Mouse (Mus musculus): ENCODE data around the gene Atg13. TPM values are rescaled to one million over a fixed set of nuclear protein-coding genes. Genes with fewer than 3 reads are reported as not detected.

Atg13 gene
- polyA plus RNA-seq, 1 experiment, result 23.7 TPM

DNA sequence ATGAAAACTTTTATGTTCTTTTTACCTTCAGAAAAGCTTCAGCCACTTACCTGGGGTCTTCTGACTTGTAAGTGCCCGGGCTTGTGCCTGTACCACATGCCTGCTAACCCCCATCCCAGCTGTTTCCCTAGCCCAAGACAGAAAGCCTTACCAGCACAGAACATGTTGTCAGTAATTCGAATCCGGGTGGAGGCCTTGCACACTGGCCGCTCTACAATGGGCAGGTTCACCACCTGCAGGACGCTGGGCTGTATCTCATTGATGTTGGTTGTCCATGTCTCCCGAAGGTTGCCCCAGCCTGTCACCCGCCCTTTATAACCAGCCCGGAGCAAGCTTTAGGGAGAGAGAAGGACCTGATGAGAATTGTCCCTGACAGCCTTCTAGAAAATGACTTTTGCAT is 82.2 kb downstream of the Atg13 start:
- no peak for TF ChIP-seq FLI1 (IDR thresholded peaks at IDR 0.05; ENCODE audit: low read length)
- no peak for TF ChIP-seq GATA1 (IDR thresholded peaks at IDR 0.05; ENCODE audit: borderline replicate concordance, low read length)
- Histone ChIP-seq H3K4me1 (0 out of 2 replicates have a peak, but pooled peaks cover 3% of the 10 kb centered on the region), H3K4me3 (replicated peaks) (no peak overlapping the region), H3K27me3 (replicated peaks) (peaks cover 35% of the 10 kb centered on the region), H3K36me3 (replicated peaks; ENCODE audit: low read length) (peaks cover 12% of the 10 kb centered on the region), H3K9me3 (no peaks in the 10 kb centered on the region)

DNA sequence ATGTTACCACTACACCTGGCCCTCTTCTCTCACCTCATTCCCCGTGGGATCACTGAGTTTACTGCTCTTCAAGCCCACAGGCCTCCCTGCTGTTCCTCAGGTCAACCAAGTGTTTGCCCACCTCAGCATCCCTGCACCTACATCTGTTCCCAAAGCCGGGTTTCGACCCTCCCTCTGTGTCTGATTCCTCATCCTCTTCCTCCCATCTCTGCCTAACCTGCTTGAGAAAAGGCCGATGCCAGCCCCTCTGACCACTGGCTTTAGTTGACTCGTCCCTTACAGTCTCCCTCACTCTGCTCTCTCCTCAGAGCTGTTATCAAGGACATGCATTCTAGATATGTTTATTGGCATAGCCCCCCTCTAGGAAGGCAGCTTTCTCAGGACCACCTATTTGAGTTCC is 82.9 kb downstream of the Atg13 start:
- H3K9me3 ChIP-seq, result no peaks in the 10 kb centered on the region
- peaks cover 19% of the 10 kb centered on the region for H3K36me3 ChIP-seq (replicated peaks; ENCODE audit: low read length)
- 0 out of 2 replicates have a peak, but pooled peaks cover 3% of the 10 kb centered on the region for H3K4me1 ChIP-seq
- no peak overlapping the region for H3K4me3 ChIP-seq (replicated peaks)
- TF ChIP-seq FLI1 (IDR thresholded peaks at IDR 0.05; ENCODE audit: low read length) (no peak), GATA1 (IDR thresholded peaks at IDR 0.05; ENCODE audit: borderline replicate concordance, low read length) (no peak)
- H3K27me3 ChIP-seq (replicated peaks), result peaks cover 30% of the 10 kb centered on the region

Other genes starting within 250 kb of the Atg13 start
- 0.92 and 3.6 TPM in 2 replicates for gene Ckap5, start 183.8 kb downstream of the Atg13 start, polyA plus RNA-seq (2012; ENCODE audit: insufficient read depth, low replicate concordance)
- gene F2, start 74.2 kb downstream of the Atg13 start, polyA plus RNA-seq (2012; ENCODE audit: insufficient read depth, low replicate concordance), result not detected in 2 replicates
- 9.6 and 13.9 TPM in 2 replicates for gene Zfp408, start 60.8 kb downstream of the Atg13 start, polyA plus RNA-seq (2012; ENCODE audit: insufficient read depth, low replicate concordance)
- 43.0 and 56.1 TPM in 2 replicates for gene Arhgap1, start 60.7 kb downstream of the Atg13 start, polyA plus RNA-seq (2012; ENCODE audit: insufficient read depth, low replicate concordance)
- gene Harbi1, start 276 bp upstream of the Atg13 start, polyA plus RNA-seq (2012; ENCODE audit: insufficient read depth, low replicate concordance), result 0.44 and 0.82 TPM in 2 replicates
- gene Ambra1, start 19.6 kb upstream of the Atg13 start, polyA plus RNA-seq (2012; ENCODE audit: insufficient read depth, low replicate concordance), result 15.8 and 20.0 TPM in 2 replicates
- gene Chrm4, start 216.7 kb upstream of the Atg13 start, polyA plus RNA-seq (2012; ENCODE audit: insufficient read depth, low replicate concordance), result 0.92 and 2.8 TPM in 2 replicates
- 45.5 and 59.2 TPM in 2 replicates for gene Mdk, start 221.7 kb upstream of the Atg13 start, polyA plus RNA-seq (2012; ENCODE audit: insufficient read depth, low replicate concordance)
- not detected in 2 replicates for gene Gm9821, start 235.1 kb upstream of the Atg13 start, polyA plus RNA-seq (2012; ENCODE audit: insufficient read depth, low replicate concordance)